Mouse (Mus musculus): ENCODE measurements around the gene Ifit3b. TPM values are rescaled to one million over a fixed set of nuclear protein-coding genes. Genes with fewer than 3 reads are reported as not detected.
"Not testable (repeated sequence)": the region's sequence is repeated elsewhere in the genome, so short reads cannot be mapped to it uniquely, and the experiment has no call there.

Gene Ifit3b
- polyA plus RNA-seq, 1 experiment from 2014 or later = 0.54 TPM

DNA sequence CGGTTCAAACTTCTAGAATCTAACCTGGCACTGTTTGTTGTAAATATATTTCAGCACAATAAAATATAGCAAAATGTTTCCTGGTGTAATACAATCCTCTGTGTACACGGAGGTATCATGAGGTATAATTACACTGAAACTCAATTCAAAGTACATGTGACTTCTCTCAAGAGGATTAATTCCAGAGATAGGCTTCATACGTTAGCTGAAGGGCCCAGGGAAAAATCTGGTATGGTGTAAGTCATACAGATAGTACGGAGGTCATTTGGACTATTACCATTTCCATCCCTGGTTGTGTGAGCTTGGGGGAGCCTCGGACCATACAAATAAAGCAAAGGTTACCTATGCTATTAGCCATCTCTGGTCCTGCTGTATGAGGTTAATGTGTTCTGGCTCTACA lies 34.8 kb downstream of the Ifit3b start:
- WGBS = 59% methylated on average over 5 of the region's 5 CpGs
- H3K4me1 ChIP-seq (ENCODE audit: control insufficient read depth in 2 of 2, insufficient read depth in 2 of 2, low read length in 2 of 2) = no peaks in the 10 kb centered on the region
- ATAC-seq (ENCODE audit: insufficient number of reproducible peaks, insufficient read depth, low FRiP score, low read depth) = no peak

GRCm38 (mm10) chr19:34647630-34648029 lies 39.9 kb downstream of the Ifit3b start:
- H3K27me3 ChIP-seq (ENCODE audit: control insufficient read depth, insufficient read depth, low read length); H3K9ac ChIP-seq (ENCODE audit: low read length); H3K36me3 ChIP-seq (ENCODE audit: control insufficient read depth, insufficient read depth, low read length); ATAC-seq (ENCODE audit: insufficient number of reproducible peaks, insufficient read depth, low FRiP score, low read depth); H3K4me1 ChIP-seq (ENCODE audit: control insufficient read depth in 2 of 2, insufficient read depth in 2 of 2, low read length in 2 of 2); H3K27ac ChIP-seq (replicated peaks in 1 of 2; ENCODE audit: control insufficient read depth in 1 of 2, insufficient read depth in 1 of 2, low read depth in 2 of 2, low read length in 2 of 2); H3K4me3 ChIP-seq (ENCODE audit: control insufficient read depth in 1 of 2, insufficient read depth in 1 of 2, low read depth in 1 of 2, low read length in 2 of 2); H3K9me3 ChIP-seq (ENCODE audit: control insufficient read depth, low read length); H3K4me2 ChIP-seq (ENCODE audit: low read length): not testable (repeated sequence)
- 88% methylated on average over 6 of the region's 8 CpGs for WGBS

More for the DNA sequence above, 34.8 kb downstream of the Ifit3b start:
- H3K4me2 ChIP-seq (ENCODE audit: low read length) = no peak overlapping the region
- H3K27me3 ChIP-seq (ENCODE audit: control insufficient read depth, insufficient read depth, low read length) = no peaks in the 10 kb centered on the region
- no peaks in the 10 kb centered on the region for H3K36me3 ChIP-seq (ENCODE audit: control insufficient read depth, insufficient read depth, low read length)
- no peak overlapping the region for H3K4me3 ChIP-seq (ENCODE audit: control insufficient read depth in 1 of 2, insufficient read depth in 1 of 2, low read depth in 1 of 2, low read length in 2 of 2)
- no peak overlapping the region for H3K9ac ChIP-seq (ENCODE audit: low read length)
- H3K9me3 ChIP-seq (ENCODE audit: control insufficient read depth, low read length) = no peaks in the 10 kb centered on the region
- H3K27ac ChIP-seq (replicated peaks in 1 of 2; ENCODE audit: control insufficient read depth in 1 of 2, insufficient read depth in 1 of 2, low read depth in 2 of 2, low read length in 2 of 2) = no peak overlapping the region

DNA sequence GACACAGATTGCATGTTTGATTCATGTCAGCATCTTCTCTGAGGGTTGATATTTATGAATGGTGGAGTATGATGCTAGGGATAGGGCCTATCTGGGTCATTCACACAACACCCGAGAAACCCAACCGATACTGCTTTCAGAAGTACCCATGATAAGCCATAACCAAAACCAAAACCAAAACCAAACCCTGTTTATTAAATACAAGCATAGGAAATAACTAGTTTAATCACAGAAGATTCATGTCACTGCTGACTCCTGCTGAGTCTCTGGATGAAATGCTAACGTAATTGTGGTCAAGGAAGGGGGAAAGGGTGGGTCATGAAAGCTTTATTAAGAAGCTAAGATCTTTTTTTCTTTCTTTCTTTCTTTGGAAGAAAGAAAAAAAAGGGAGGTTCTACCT lies 42.5 kb downstream of the Ifit3b start:
- Histone ChIP-seq H3K4me1 (ENCODE audit: control insufficient read depth in 2 of 2, insufficient read depth in 2 of 2, low read length in 2 of 2) (no peaks in the 10 kb centered on the region; a peak in 1 of 4 replicates), H3K9me3 (ENCODE audit: control insufficient read depth, low read length) (no peaks in the 10 kb centered on the region), H3K4me2 (ENCODE audit: low read length) (no peak overlapping the region), H3K36me3 (ENCODE audit: control insufficient read depth, insufficient read depth, low read length) (no peaks in the 10 kb centered on the region), H3K27me3 (ENCODE audit: control insufficient read depth, insufficient read depth, low read length) (no peaks in the 10 kb centered on the region), H3K9ac (ENCODE audit: low read length) (no peak overlapping the region), H3K27ac (replicated peaks in 1 of 2; ENCODE audit: control insufficient read depth in 1 of 2, insufficient read depth in 1 of 2, low read depth in 2 of 2, low read length in 2 of 2) (no peak overlapping the region), H3K4me3 (ENCODE audit: control insufficient read depth in 1 of 2, insufficient read depth in 1 of 2, low read depth in 1 of 2, low read length in 2 of 2) (no peak overlapping the region)
- WGBS = 86% methylated on average over 3 of the region's 3 CpGs
- no peak for ATAC-seq (ENCODE audit: insufficient number of reproducible peaks, insufficient read depth, low FRiP score, low read depth)

DNA sequence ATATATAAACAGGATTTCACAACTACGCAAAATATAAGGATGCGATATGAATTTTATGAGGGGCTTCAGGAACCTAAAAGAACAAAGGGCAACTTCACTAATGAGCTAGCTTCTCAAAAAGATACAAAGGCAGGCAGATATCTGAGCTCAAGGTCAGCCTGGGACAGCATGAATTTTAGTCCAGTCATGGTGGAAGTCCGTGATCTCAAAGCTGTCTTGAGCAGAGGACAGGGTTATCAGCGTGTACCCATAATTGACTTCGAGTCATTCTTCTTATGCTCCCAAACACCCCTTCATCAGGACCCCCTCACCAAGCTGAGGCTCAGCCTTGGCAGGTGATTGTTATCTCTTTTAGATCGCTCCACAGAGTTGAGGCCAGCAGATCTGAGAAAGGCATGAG lies 43.2 kb downstream of the Ifit3b start:
- Histone ChIP-seq H3K36me3 (ENCODE audit: control insufficient read depth, insufficient read depth, low read length) (no peaks in the 10 kb centered on the region), H3K9me3 (ENCODE audit: control insufficient read depth, low read length) (no peaks in the 10 kb centered on the region), H3K4me1 (ENCODE audit: control insufficient read depth in 2 of 2, insufficient read depth in 2 of 2, low read length in 2 of 2) (no peaks in the 10 kb centered on the region; a peak in 1 of 4 replicates), H3K27me3 (ENCODE audit: control insufficient read depth, insufficient read depth, low read length) (no peaks in the 10 kb centered on the region), H3K9ac (ENCODE audit: low read length) (no peak overlapping the region), H3K27ac (replicated peaks in 1 of 2; ENCODE audit: control insufficient read depth in 1 of 2, insufficient read depth in 1 of 2, low read depth in 2 of 2, low read length in 2 of 2) (no peak overlapping the region), H3K4me2 (ENCODE audit: low read length) (no peak overlapping the region), H3K4me3 (ENCODE audit: control insufficient read depth in 1 of 2, insufficient read depth in 1 of 2, low read depth in 1 of 2, low read length in 2 of 2) (no peak overlapping the region)
- ATAC-seq (ENCODE audit: insufficient number of reproducible peaks, insufficient read depth, low FRiP score, low read depth) = no peak
- WGBS = 75% methylated on average over 6 of the region's 6 CpGs

GRCm38 (mm10) chr19:34655227-34655805 lies 47.5 kb downstream of the Ifit3b start:
- Histone ChIP-seq H3K9me3 (ENCODE audit: control insufficient read depth, low read length) (no peaks in the 10 kb centered on the region), H3K27ac (replicated peaks in 1 of 2; ENCODE audit: control insufficient read depth in 1 of 2, insufficient read depth in 1 of 2, low read depth in 2 of 2, low read length in 2 of 2) (no peak overlapping the region), H3K4me2 (ENCODE audit: low read length) (no peak overlapping the region), H3K27me3 (ENCODE audit: control insufficient read depth, insufficient read depth, low read length) (no peaks in the 10 kb centered on the region), H3K36me3 (ENCODE audit: control insufficient read depth, insufficient read depth, low read length) (no peaks in the 10 kb centered on the region), H3K4me3 (ENCODE audit: control insufficient read depth in 1 of 2, insufficient read depth in 1 of 2, low read depth in 1 of 2, low read length in 2 of 2) (no peak overlapping the region), H3K9ac (ENCODE audit: low read length) (no peak overlapping the region), H3K4me1 (ENCODE audit: control insufficient read depth in 2 of 2, insufficient read depth in 2 of 2, low read length in 2 of 2) (peaks cover 0 to 10% of the 10 kb centered on the region in 2 experiments; a peak in 3 of 4 replicates)
- ATAC-seq (ENCODE audit: insufficient number of reproducible peaks, insufficient read depth, low FRiP score, low read depth) = no peak
- 88% methylated on average over 10 of the region's 10 CpGs for WGBS

DNA sequence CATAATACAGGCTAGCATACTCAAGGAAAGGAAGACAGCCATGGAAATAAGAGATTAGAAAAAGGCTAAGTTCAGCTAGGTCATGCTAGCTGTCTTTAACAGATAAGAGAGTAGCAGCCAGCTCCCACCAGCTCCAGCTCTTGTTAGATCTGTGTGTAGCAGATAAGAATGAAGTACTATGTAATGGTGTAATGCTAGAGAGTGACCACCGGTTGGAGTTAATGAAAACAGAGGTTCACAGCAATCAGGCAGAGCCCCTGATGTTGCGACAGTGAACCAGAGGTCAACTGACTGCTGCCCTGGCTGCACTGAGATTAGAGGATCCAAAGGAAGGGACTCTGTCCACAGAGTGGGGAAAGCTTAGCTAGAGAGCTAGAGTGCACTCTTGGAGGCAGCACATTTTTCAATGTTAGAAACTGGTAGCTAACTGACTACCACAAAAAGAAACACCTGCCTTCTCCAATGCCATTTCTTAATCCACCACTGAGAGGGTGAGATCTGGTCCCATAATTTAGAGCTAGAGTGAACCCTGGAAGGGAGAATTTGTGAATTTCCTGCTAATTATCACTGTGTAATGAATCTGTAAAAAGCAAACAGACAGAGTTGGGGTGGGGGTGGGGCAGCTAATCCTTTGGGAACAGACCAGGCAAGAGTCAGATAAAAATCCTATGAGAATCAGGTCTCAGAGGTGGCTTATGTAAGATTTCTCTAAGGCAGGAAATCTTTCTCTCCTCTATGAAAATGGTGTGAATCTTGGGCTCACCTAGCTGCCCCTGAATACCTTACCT lies 48.9 kb downstream of the Ifit3b start:
- Histone ChIP-seq H3K27me3 (ENCODE audit: control insufficient read depth, insufficient read depth, low read length) (no peaks in the 10 kb centered on the region), H3K4me2 (ENCODE audit: low read length) (no peak overlapping the region), H3K4me1 (ENCODE audit: control insufficient read depth in 2 of 2, insufficient read depth in 2 of 2, low read length in 2 of 2) (peaks cover 0 to 12% of the 10 kb centered on the region in 2 experiments; a peak in 3 of 4 replicates), H3K27ac (replicated peaks in 1 of 2; ENCODE audit: control insufficient read depth in 1 of 2, insufficient read depth in 1 of 2, low read depth in 2 of 2, low read length in 2 of 2) (no peak overlapping the region), H3K9me3 (ENCODE audit: control insufficient read depth, low read length) (no peaks in the 10 kb centered on the region), H3K4me3 (ENCODE audit: control insufficient read depth in 1 of 2, insufficient read depth in 1 of 2, low read depth in 1 of 2, low read length in 2 of 2) (no peak overlapping the region), H3K36me3 (ENCODE audit: control insufficient read depth, insufficient read depth, low read length) (no peaks in the 10 kb centered on the region), H3K9ac (ENCODE audit: low read length) (no peak overlapping the region)
- WGBS = 7% methylated on average over 2 of the region's 2 CpGs
- ATAC-seq (ENCODE audit: insufficient number of reproducible peaks, insufficient read depth, low FRiP score, low read depth) = peak; percentile 35; the same call in 1 of the 2 replicates

- H3K4me3 ChIP-seq (ENCODE audit: control insufficient read depth in 1 of 2, insufficient read depth in 1 of 2, low read depth in 1 of 2, low read length in 2 of 2) = peak overlapping the region; percentile 44 to 50
- ATAC-seq (ENCODE audit: insufficient number of reproducible peaks, insufficient read depth, low FRiP score, low read depth) = peak; percentile 93
- H3K27ac ChIP-seq (replicated peaks in 1 of 2; ENCODE audit: control insufficient read depth in 1 of 2, insufficient read depth in 1 of 2, low read depth in 2 of 2, low read length in 2 of 2) = peak overlapping the region; percentile 34 to 68; a peak in 3 of 4 replicates
- WGBS = 7% methylated on average over 13 of the region's 13 CpGs
- H3K9ac ChIP-seq (ENCODE audit: low read length) = peak overlapping the region; percentile 62
- no peaks in the 10 kb centered on the region for H3K9me3 ChIP-seq (ENCODE audit: control insufficient read depth, low read length)
- peaks cover 0 to 9% of the 10 kb centered on the region in 2 experiments; a peak in 2 of 4 replicates for H3K4me1 ChIP-seq (ENCODE audit: control insufficient read depth in 2 of 2, insufficient read depth in 2 of 2, low read length in 2 of 2)
- H3K27me3 ChIP-seq (ENCODE audit: control insufficient read depth, insufficient read depth, low read length) = no peaks in the 10 kb centered on the region
- H3K36me3 ChIP-seq (ENCODE audit: control insufficient read depth, insufficient read depth, low read length) = no peaks in the 10 kb centered on the region
- peak overlapping the region; percentile 67 for H3K4me2 ChIP-seq (ENCODE audit: low read length)
Measured at GRCm38 (mm10) chr19:34662067-34662507, 54.3 kb downstream of the Ifit3b start.
